Mouse (Mus musculus) hindbrain, embryonic 11.5 days (tissue): ENCODE results near the gene Mvp. TPM values are rescaled to one million over a fixed set of nuclear protein-coding genes. Genes with fewer than 3 reads are reported as not detected.

Source experiments
- ATAC-seq: fragments of 200-750 bp; cut with Nextera tagmentation; 2 replicates; pipeline ENCODE4 v1.8.0; 2017; ENCODE audit warnings: mild to moderate bottlenecking, moderate TSS enrichment, moderate library complexity; ENCODE audit not compliant: low FRiP score
- DNase-seq: peaks from one replicate; pipeline ENCODE4 v3.0.0-alpha.2; 2015; ENCODE audit warnings: low spot score
- H3K27ac ChIP-seq: fragments of 300-500 bp; sonication (generic); 2 replicates; pipeline ENCODE4 v1.5.1; 2014; ENCODE audit warnings: mild to moderate bottlenecking, low read depth, low read length
- H3K27me3 ChIP-seq: fragments of 300-500 bp; sonication (generic); 2 replicates; pipeline ENCODE4 v1.6.1; 2014; ENCODE audit warnings: mild to moderate bottlenecking, low read length, moderate library complexity, mixed read lengths; ENCODE audit not compliant: control insufficient read depth, insufficient read depth
- H3K36me3 ChIP-seq: fragments of 300-500 bp; sonication (generic); 2 replicates; pipeline ENCODE4 v1.6.1; 2014; ENCODE audit warnings: mild to moderate bottlenecking, low read length, moderate library complexity, mixed read lengths; ENCODE audit not compliant: control insufficient read depth, insufficient read depth
- H3K4me1 ChIP-seq: fragments of 300-500 bp; sonication (generic); replicated peaks from 2 replicates; pipeline ENCODE4 v1.6.1; 2014; ENCODE audit warnings: low read length, mixed read lengths; ENCODE audit not compliant: control insufficient read depth, insufficient read depth
- H3K4me2 ChIP-seq: fragments of 300-500 bp; sonication (generic); replicated peaks from 2 replicates; pipeline ENCODE4 v1.6.1; 2014; ENCODE audit warnings: mild to moderate bottlenecking, low read depth, low read length
- H3K4me3 ChIP-seq: fragments of 300-500 bp; sonication (generic); 2 replicates; pipeline ENCODE4 v1.5.1; 2014; ENCODE audit warnings: low read depth, low read length
- H3K9ac ChIP-seq: fragments of 300-500 bp; sonication (generic); 2 replicates; pipeline ENCODE4 v1.6.1; 2014; ENCODE audit warnings: low read depth, low read length
- H3K9me3 ChIP-seq: fragments of 300-500 bp; sonication (generic); 2 replicates; pipeline ENCODE4 v1.6.1; 2016; ENCODE audit warnings: low read length; ENCODE audit not compliant: control insufficient read depth
- WGBS: fragments of 180-500 bp; shearing (Covaris S2); extraction: QIAGEN DNeasy Blood & Tissue Kit; methylation state at CpG from one replicate; pipeline ENCODE4 v1.1.7; 2014; 5-methylcytosine and 5-hydroxymethylcytosine counted together
- polyA plus RNA-seq: library from polyadenylated mRNA; unstranded; fragments of >200 nt; fragmentation: Nextera tagmentation; extraction: Ambion mirVana; gene quantifications from 2 replicates; pipeline ENCODE4 v1.2.1, GENCODE M21; 2014

Gene Mvp
- polyA plus RNA-seq, 1 experiment from 2014 or later: 3.4 TPM

GRCm38 (mm10) chr7:127020901-127021562, 6.6 kb upstream of the Mvp start, which contains the start of the genes Gm42742 and Prrt2:
Gene Gm42742, minus strand, starts transcription at chr7:127021097.
Gene Prrt2, minus strand, starts transcription at chr7:127021211.
- H3K27ac ChIP-seq: peak within 1 kb of the TSS; percentile 75
- DNase-seq (peak; percentile 61), ATAC-seq (no peak)
- peak within 1 kb of the TSS; percentile 84 for H3K4me2 ChIP-seq
- H3K9me3 ChIP-seq: no peaks in the 10 kb centered on the region
- 2% methylated on average over 31 of the region's 37 CpGs for WGBS
- peaks cover 4% of the 10 kb centered on the region; the same call in 1 of the 2 replicates for H3K36me3 ChIP-seq
- H3K4me1 ChIP-seq: peaks cover 25% of the 10 kb centered on the region
- peak within 1 kb of the TSS; percentile 38 for H3K4me3 ChIP-seq
- peak within 1 kb of the TSS; percentile 74 for H3K9ac ChIP-seq
- no peaks in the 10 kb centered on the region for H3K27me3 ChIP-seq

GRCm38 (mm10) chr7:127020491-127020890, 6.1 kb upstream of the Mvp start:
- 46% methylated on average over 5 of the region's 5 CpGs for WGBS
- Histone ChIP-seq H3K9me3 (no peaks in the 10 kb centered on the region), H3K36me3 (peaks cover 4% of the 10 kb centered on the region; the same call in 1 of the 2 replicates), H3K9ac (peak overlapping the region; percentile 74), H3K27ac (peak overlapping the region; percentile 75), H3K4me1 (peaks cover 29% of the 10 kb centered on the region), H3K4me2 (peak overlapping the region; percentile 84), H3K27me3 (no peaks in the 10 kb centered on the region), H3K4me3 (peak overlapping the region; percentile 38)
- DNase-seq (no peak), ATAC-seq (no peak)

GRCm38 (mm10) chr7:127020031-127020430, 5.6 kb upstream of the Mvp start:
- no peak for ATAC-seq
- H3K9ac ChIP-seq: peak overlapping the region; percentile 74; the same call in 1 of the 2 replicates
- peak overlapping the region; percentile 38; the same call in 1 of the 2 replicates for H3K4me3 ChIP-seq
- H3K36me3 ChIP-seq: peaks cover 4% of the 10 kb centered on the region; the same call in 1 of the 2 replicates
- WGBS: 55% methylated on average over 3 of the region's 3 CpGs
- H3K4me2 ChIP-seq: peak overlapping the region; percentile 84
- no peaks in the 10 kb centered on the region for H3K27me3 ChIP-seq
- DNase-seq: no peak
- H3K9me3 ChIP-seq: no peaks in the 10 kb centered on the region
- H3K27ac ChIP-seq: no peak overlapping the region
- H3K4me1 ChIP-seq: peaks cover 31% of the 10 kb centered on the region

- Histone ChIP-seq H3K36me3 (peaks cover 4% of the 10 kb centered on the region; the same call in 1 of the 2 replicates), H3K27me3 (no peaks in the 10 kb centered on the region), H3K4me3 (0 out of 2 replicates have a peak overlapping the region, but pooled peaks have one; percentile 2), H3K27ac (no peak overlapping the region), H3K4me1 (peaks cover 31% of the 10 kb centered on the region), H3K4me2 (peak overlapping the region; percentile 17), H3K9me3 (no peaks in the 10 kb centered on the region), H3K9ac (peak overlapping the region; percentile 74; the same call in 1 of the 2 replicates)
- 80% methylated on average over 13 of the region's 14 CpGs for WGBS
- DNase-seq (no peak), ATAC-seq (no peak)
These were observed 5.0 kb upstream of the Mvp start for GRCm38 (mm10) chr7:127019306-127019960.

GRCm38 (mm10) chr7:127018416-127019305, 4.2 kb upstream of the Mvp start:
- ATAC-seq (no peak), DNase-seq (no peak)
- H3K9ac ChIP-seq: peak overlapping the region; percentile 38
- peaks cover 25% of the 10 kb centered on the region for H3K4me1 ChIP-seq
- H3K4me3 ChIP-seq: no peak overlapping the region
- H3K9me3 ChIP-seq: no peaks in the 10 kb centered on the region
- no peaks in the 10 kb centered on the region for H3K27me3 ChIP-seq
- WGBS: 79% methylated on average over 15 of the region's 15 CpGs
- no peak overlapping the region for H3K4me2 ChIP-seq
- H3K27ac ChIP-seq: no peak overlapping the region
- peaks cover 2% of the 10 kb centered on the region; the same call in 1 of the 2 replicates for H3K36me3 ChIP-seq

- 65% methylated on average over 6 of the region's 6 CpGs for WGBS
- DNase-seq: no peak
- Histone ChIP-seq H3K9ac (peak overlapping the region; percentile 36; the same call in 1 of the 2 replicates), H3K4me3 (no peak overlapping the region), H3K36me3 (peaks cover 6% of the 10 kb centered on the region; the same call in 1 of the 2 replicates), H3K4me2 (no peak overlapping the region), H3K9me3 (no peaks in the 10 kb centered on the region), H3K4me1 (peaks cover 19% of the 10 kb centered on the region), H3K27ac (0 out of 2 replicates have a peak overlapping the region, but pooled peaks have one; percentile 24), H3K27me3 (no peaks in the 10 kb centered on the region)
- no peak for ATAC-seq
These were observed 3.5 kb upstream of the Mvp start for GRCm38 (mm10) chr7:127017950-127018345.

- Histone ChIP-seq H3K27me3 (no peaks in the 10 kb centered on the region), H3K36me3 (0 out of 2 replicates have a peak, but pooled peaks cover 4% of the 10 kb centered on the region), H3K27ac (peak within 1 kb of the TSS; percentile 88), H3K4me1 (peaks cover 19% of the 10 kb centered on the region), H3K9me3 (no peaks in the 10 kb centered on the region), H3K4me3 (peak within 1 kb of the TSS; percentile 53), H3K4me2 (peak within 1 kb of the TSS; percentile 91), H3K9ac (peak within 1 kb of the TSS; percentile 72)
- 4% methylated on average over 39 of the region's 39 CpGs for WGBS
- DNase-seq: peak; percentile 100
- peak; percentile 76 for ATAC-seq
These were observed 2.8 kb upstream of the Mvp start, which contains the start of gene Pagr1a for GRCm38 (mm10) chr7:127016971-127017949. Gene Pagr1a, minus strand, starts transcription at chr7:127017352.
